Mouse (Mus musculus) embryonic facial prominence, embryonic 13.5 days (tissue): Measurements from ENCODE around the gene Ankrd17. TPM values are rescaled to one million over a fixed set of nuclear protein-coding genes. Genes with fewer than 3 reads are reported as not detected.
"Not testable (repeated sequence)": the region's sequence is repeated elsewhere in the genome, so short reads cannot be mapped to it uniquely, and the experiment has no call there.

ENCODE experiments used
- ATAC-seq: fragments of 200-750 bp; cut with Nextera tagmentation; 2 replicates; pipeline ENCODE4 v1.8.0; 2017; ENCODE audit warnings: low read depth; ENCODE audit not compliant: insufficient number of reproducible peaks, insufficient read depth, low FRiP score, low TSS enrichment
- H3K27ac ChIP-seq: fragments of 300-500 bp; sonication (generic); 2 replicates; pipeline ENCODE4 v1.5.1; 2015; ENCODE audit warnings: moderate library complexity, mild to moderate bottlenecking, inconsistent platforms
- H3K27me3 ChIP-seq: fragments of 300-500 bp; sonication (generic); 2 replicates; pipeline ENCODE4 v1.6.1; 2015; ENCODE audit warnings: mild to moderate bottlenecking, inconsistent platforms
- H3K36me3 ChIP-seq: fragments of 300-500 bp; sonication (generic); 2 replicates; pipeline ENCODE4 v1.6.1; 2015; ENCODE audit warnings: mild to moderate bottlenecking, inconsistent platforms
- H3K4me1 ChIP-seq: fragments of 300-500 bp; sonication (generic); 2 replicates; pipeline ENCODE4 v1.6.1; 2015; ENCODE audit warnings: inconsistent platforms
- H3K4me2 ChIP-seq: fragments of 300-500 bp; sonication (generic); 2 replicates; pipeline ENCODE4 v1.6.1; 2015; ENCODE audit warnings: moderate library complexity, mild to moderate bottlenecking, inconsistent platforms
- H3K4me3 ChIP-seq: fragments of 300-500 bp; sonication (generic); 2 replicates; pipeline ENCODE4 v1.5.1; 2015; ENCODE audit warnings: mild to moderate bottlenecking, inconsistent platforms
- H3K9ac ChIP-seq: fragments of 300-500 bp; sonication (generic); 2 replicates; pipeline ENCODE4 v1.6.1; 2015; ENCODE audit warnings: mild to moderate bottlenecking, inconsistent platforms
- H3K9me3 ChIP-seq: fragments of 300-500 bp; sonication (generic); 2 replicates; pipeline ENCODE4 v1.6.1; 2016; ENCODE audit warnings: inconsistent platforms
- WGBS: fragments of 180-500 bp; shearing (Covaris S2); methylation state at CpG from one replicate; pipeline ENCODE4 v1.1.7; 2015; ENCODE audit warnings: mixed read lengths; 5-methylcytosine and 5-hydroxymethylcytosine counted together
- polyA plus RNA-seq: library from polyadenylated mRNA; unstranded; fragments of >200 nt; fragmentation: Nextera tagmentation; extraction: Ambion mirVana; gene quantifications from 2 replicates; pipeline ENCODE4 v1.2.1, GENCODE M21; 2015

The Ankrd17 gene
- polyA plus RNA-seq, 1 experiment from 2014 or later = 31.5 TPM

- Histone ChIP-seq H3K9ac (no peak overlapping the region), H3K4me1 (no peaks in the 10 kb centered on the region), H3K9me3 (no peaks in the 10 kb centered on the region), H3K4me3 (no peak overlapping the region), H3K4me2 (no peak overlapping the region), H3K27ac (no peak overlapping the region), H3K27me3 (no peaks in the 10 kb centered on the region), H3K36me3 (no peaks in the 10 kb centered on the region)
- WGBS = 59% methylated on average over 1 of the region's 1 CpGs
- no peak for ATAC-seq
Observed at GRCm38 (mm10) chr5:90331071-90331470, 35.3 kb downstream of the Ankrd17 start.

DNA sequence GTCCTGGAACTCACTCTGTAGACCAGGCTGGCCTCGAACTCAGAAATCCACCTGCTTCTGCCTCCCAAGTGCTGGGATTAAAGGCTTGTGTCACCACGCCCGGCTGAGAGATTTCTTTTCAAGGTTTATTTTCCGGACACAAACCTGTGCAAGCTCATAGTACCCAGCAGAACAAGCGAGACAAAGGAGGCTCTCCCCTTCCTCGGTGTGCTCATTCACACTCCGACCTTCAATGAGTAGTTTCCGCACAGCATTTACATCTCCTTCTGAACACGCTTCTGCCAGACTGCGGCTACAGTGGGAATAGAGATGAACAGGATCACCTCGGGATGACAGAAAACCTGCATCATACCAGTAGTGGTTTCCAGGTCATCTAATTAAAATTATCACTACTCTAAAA lies 68.0 kb downstream of the Ankrd17 start:
- Histone ChIP-seq H3K27me3 (no peaks in the 10 kb centered on the region), H3K4me3 (no peak overlapping the region), H3K9me3 (no peaks in the 10 kb centered on the region), H3K4me1 (no peaks in the 10 kb centered on the region), H3K4me2 (no peak overlapping the region), H3K36me3 (peaks cover 45% of the 10 kb centered on the region), H3K27ac (no peak overlapping the region), H3K9ac (no peak overlapping the region)
- ATAC-seq = no peak
- 94% methylated on average over 11 of the region's 11 CpGs for WGBS

GRCm38 (mm10) chr5:90289887-90290286 lies 76.5 kb downstream of the Ankrd17 start:
- H3K27ac ChIP-seq = no peak overlapping the region
- H3K9ac ChIP-seq = no peak overlapping the region
- peaks cover 71% of the 10 kb centered on the region for H3K36me3 ChIP-seq
- no peak overlapping the region for H3K4me2 ChIP-seq
- ATAC-seq = no peak
- no peaks in the 10 kb centered on the region for H3K9me3 ChIP-seq
- H3K4me3 ChIP-seq = no peak overlapping the region
- H3K4me1 ChIP-seq = no peaks in the 10 kb centered on the region
- H3K27me3 ChIP-seq = no peaks in the 10 kb centered on the region

- Histone ChIP-seq H3K36me3 (peaks cover 68% of the 10 kb centered on the region), H3K27ac (no peak overlapping the region), H3K4me2 (no peak overlapping the region), H3K4me3 (no peak overlapping the region), H3K9me3 (no peaks in the 10 kb centered on the region), H3K4me1 (no peaks in the 10 kb centered on the region), H3K27me3 (no peaks in the 10 kb centered on the region), H3K9ac (no peak overlapping the region)
- 78% methylated on average over 2 of the region's 2 CpGs for WGBS
- no peak for ATAC-seq
Observed at GRCm38 (mm10) chr5:90286559-90286958, 79.8 kb downstream of the Ankrd17 start.

DNA sequence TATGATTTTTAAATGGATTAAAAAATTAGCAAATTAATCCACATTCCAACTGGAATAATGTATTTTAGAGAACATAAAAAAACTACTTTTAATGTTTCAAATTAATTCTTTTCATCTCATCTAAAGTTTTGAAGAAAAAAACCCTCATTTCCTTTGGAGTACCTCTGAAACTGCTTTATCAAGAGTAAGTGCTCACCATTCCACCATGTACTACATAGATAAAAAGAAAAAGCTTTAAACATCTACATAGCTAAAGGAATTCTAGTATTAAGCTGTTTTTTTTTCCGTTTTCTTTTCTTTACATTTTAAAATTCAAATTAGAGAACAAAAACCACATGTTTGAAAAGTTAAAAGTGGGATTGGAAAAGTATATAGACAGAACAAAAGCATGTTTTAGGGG lies 86.3 kb downstream of the Ankrd17 start:
- H3K9ac ChIP-seq = no peak overlapping the region
- ATAC-seq = no peak
- H3K9me3 ChIP-seq = no peaks in the 10 kb centered on the region
- H3K36me3 ChIP-seq = peaks cover 49% of the 10 kb centered on the region
- no peaks in the 10 kb centered on the region for H3K4me1 ChIP-seq
- no peak overlapping the region for H3K4me3 ChIP-seq
- no peak overlapping the region for H3K27ac ChIP-seq
- H3K4me2 ChIP-seq = no peak overlapping the region
- H3K27me3 ChIP-seq = no peaks in the 10 kb centered on the region
- 76% methylated on average over 1 of the region's 1 CpGs for WGBS

DNA sequence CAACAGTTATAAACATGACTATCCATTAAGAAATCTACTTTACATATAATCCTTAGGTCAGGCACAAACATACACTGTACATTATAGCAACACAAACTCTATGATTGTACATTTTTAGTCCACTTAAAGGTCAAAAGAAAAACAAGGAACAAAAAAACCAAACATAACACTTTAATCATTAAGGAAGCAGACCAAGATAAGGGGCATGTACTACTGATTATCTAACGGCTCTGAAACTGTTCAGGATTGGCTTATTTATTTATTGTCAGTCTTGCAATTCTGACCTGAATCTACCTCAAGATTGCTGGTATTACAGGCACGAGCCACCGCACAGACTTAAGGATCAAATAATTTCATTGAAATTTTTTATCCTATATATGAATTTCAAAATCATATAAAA lies 87.0 kb downstream of the Ankrd17 start:
- Histone ChIP-seq H3K4me2 (no peak overlapping the region), H3K27ac (no peak overlapping the region), H3K9me3 (no peaks in the 10 kb centered on the region), H3K9ac (no peak overlapping the region), H3K4me1 (no peaks in the 10 kb centered on the region), H3K36me3 (peaks cover 46% of the 10 kb centered on the region), H3K4me3 (no peak overlapping the region), H3K27me3 (no peaks in the 10 kb centered on the region)
- no peak for ATAC-seq
- WGBS = 94% methylated on average over 3 of the region's 3 CpGs

DNA sequence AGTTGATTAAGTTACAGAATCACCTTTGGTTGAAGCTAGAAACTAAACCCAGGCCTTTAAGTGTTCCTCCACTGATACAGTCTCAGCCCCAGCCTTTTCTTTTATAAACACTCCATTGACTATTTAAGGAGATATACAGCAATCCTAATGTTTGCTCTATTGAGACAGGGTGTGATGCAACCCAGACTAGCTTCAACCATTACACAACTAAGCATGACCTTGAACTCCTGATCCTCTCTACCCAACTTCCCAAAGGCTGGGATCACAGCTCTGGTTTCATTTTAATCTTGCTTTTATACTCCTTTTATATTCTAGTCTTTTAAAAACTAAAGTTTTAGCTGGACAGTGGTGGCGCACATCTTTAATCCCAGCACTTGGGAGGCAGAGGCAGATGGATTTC lies 88.9 kb downstream of the Ankrd17 start:
- Histone ChIP-seq H3K27ac (no peak overlapping the region), H3K27me3 (no peaks in the 10 kb centered on the region), H3K4me1 (no peaks in the 10 kb centered on the region), H3K9me3 (no peaks in the 10 kb centered on the region), H3K4me2 (no peak overlapping the region), H3K36me3 (peaks cover 31% of the 10 kb centered on the region), H3K4me3 (no peak overlapping the region), H3K9ac (no peak overlapping the region)
- no peak for ATAC-seq
- 96% methylated on average over 1 of the region's 1 CpGs for WGBS

DNA sequence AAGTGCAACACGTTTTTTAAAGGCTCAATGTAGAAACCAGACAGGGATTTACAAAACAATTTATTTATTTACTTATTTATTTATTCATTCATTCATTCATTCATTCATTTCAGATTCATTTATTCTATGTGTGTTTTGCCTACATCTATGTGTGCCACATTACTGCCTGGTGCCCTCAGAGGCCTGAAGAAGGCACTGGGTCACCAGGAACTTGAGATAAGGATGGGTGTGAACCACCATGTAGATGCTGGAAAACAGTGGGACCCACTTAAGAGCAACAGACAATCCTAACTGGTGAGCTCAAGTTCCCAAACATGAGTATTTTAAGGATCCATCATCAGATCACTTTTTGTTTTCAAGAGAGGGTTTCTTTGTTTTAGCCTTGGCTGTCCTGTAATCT lies 91.6 kb downstream of the Ankrd17 start:
- H3K9ac ChIP-seq = no peak overlapping the region
- no peak overlapping the region for H3K27ac ChIP-seq
- H3K9me3 ChIP-seq = no peaks in the 10 kb centered on the region
- peaks cover 39% of the 10 kb centered on the region for H3K36me3 ChIP-seq
- H3K4me3 ChIP-seq = no peak overlapping the region
- H3K4me1 ChIP-seq = no peaks in the 10 kb centered on the region
- 84% methylated on average over 1 of the region's 1 CpGs for WGBS
- no peak overlapping the region for H3K4me2 ChIP-seq
- ATAC-seq = no peak
- no peaks in the 10 kb centered on the region for H3K27me3 ChIP-seq

DNA sequence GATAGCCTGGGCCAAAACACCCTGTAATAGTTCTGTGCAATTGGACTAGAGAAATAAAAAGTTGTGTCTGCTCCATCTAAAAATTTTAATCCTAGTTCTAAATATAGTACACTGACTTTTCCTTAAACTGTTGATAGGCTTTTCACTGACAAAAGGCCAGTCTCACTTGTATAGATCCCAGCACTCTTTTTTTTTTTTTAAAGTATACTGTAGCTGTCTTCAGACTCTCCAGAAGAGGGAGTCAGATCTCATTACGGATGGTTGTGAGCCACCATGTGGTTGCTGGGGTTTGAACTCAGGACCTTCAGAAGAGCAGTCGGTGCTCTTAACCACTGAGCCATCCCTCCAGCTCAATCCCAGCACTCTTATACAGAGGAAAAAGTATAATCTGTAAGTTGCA lies 104.1 kb downstream of the Ankrd17 start:
- not testable (repeated sequence) for H3K4me3 ChIP-seq, H3K9me3 ChIP-seq, ATAC-seq, H3K4me2 ChIP-seq, H3K9ac ChIP-seq, H3K27ac ChIP-seq, H3K4me1 ChIP-seq, H3K27me3 ChIP-seq
- H3K36me3 ChIP-seq = peaks cover 70% of the 10 kb centered on the region
- WGBS = 83% methylated on average over 2 of the region's 2 CpGs

GRCm38 (mm10) chr5:90257023-90257422 lies 109.4 kb downstream of the Ankrd17 start:
- Histone ChIP-seq H3K27me3 (no peaks in the 10 kb centered on the region), H3K27ac (no peak overlapping the region), H3K36me3 (peaks cover 87% of the 10 kb centered on the region), H3K4me3 (no peak overlapping the region), H3K4me1 (no peaks in the 10 kb centered on the region), H3K9me3 (no peaks in the 10 kb centered on the region), H3K4me2 (no peak overlapping the region), H3K9ac (no peak overlapping the region)
- 95% methylated on average over 3 of the region's 3 CpGs for WGBS
- no peak for ATAC-seq

GRCm38 (mm10) chr5:90247503-90247902 lies 118.9 kb downstream of the Ankrd17 start:
- H3K9ac ChIP-seq = no peak overlapping the region
- no peaks in the 10 kb centered on the region for H3K9me3 ChIP-seq
- H3K36me3 ChIP-seq = peaks cover 83% of the 10 kb centered on the region
- no peak for ATAC-seq
- H3K4me3 ChIP-seq = no peak overlapping the region
- H3K4me2 ChIP-seq = no peak overlapping the region
- no peaks in the 10 kb centered on the region for H3K4me1 ChIP-seq
- H3K27me3 ChIP-seq = no peaks in the 10 kb centered on the region
- no peak overlapping the region for H3K27ac ChIP-seq

- H3K9ac ChIP-seq = no peak overlapping the region
- H3K27me3 ChIP-seq = no peaks in the 10 kb centered on the region
- peaks cover 82% of the 10 kb centered on the region for H3K36me3 ChIP-seq
- H3K27ac ChIP-seq = no peak overlapping the region
- no peak overlapping the region for H3K4me2 ChIP-seq
- H3K9me3 ChIP-seq = no peaks in the 10 kb centered on the region
- no peak for ATAC-seq
- no peak overlapping the region for H3K4me3 ChIP-seq
- no peaks in the 10 kb centered on the region for H3K4me1 ChIP-seq
- 81% methylated on average over 2 of the region's 2 CpGs for WGBS
Observed at GRCm38 (mm10) chr5:90246987-90247386, 119.4 kb downstream of the Ankrd17 start.

GRCm38 (mm10) chr5:90246567-90246966 lies 119.8 kb downstream of the Ankrd17 start:
- Histone ChIP-seq H3K27ac (no peak overlapping the region), H3K9me3 (no peaks in the 10 kb centered on the region), H3K4me3 (no peak overlapping the region), H3K4me2 (no peak overlapping the region), H3K9ac (no peak overlapping the region), H3K27me3 (no peaks in the 10 kb centered on the region), H3K4me1 (no peaks in the 10 kb centered on the region), H3K36me3 (peaks cover 82% of the 10 kb centered on the region)
- 87% methylated on average over 4 of the region's 4 CpGs for WGBS
- ATAC-seq = no peak
